Mouse (Mus musculus) stomach, postnatal 0 days (tissue): Measurements from ENCODE around the gene Map3k20.

ENCODE experiments used
- CTCF ChIP-seq: IDR thresholded peaks from 2 replicates; pipeline ENCODE4 v1.5.1; 2016; ENCODE audit warnings: antibody characterized with exemption, low read depth, mild to moderate bottlenecking, moderate library complexity
- EP300 ChIP-seq: optimal IDR thresholded peaks from 2 replicates; pipeline ENCODE3; 2016; ENCODE audit warnings: antibody characterized with exemption

- TF ChIP-seq CTCF (no peak), EP300 (no peak)
These were observed 80.5 kb downstream of the Map3k20 start for GRCm38 (mm10) chr2:72365930-72366329.
